Mouse (Mus musculus) ZHBTc4 (cell line): ENCODE data around the gene Nrxn2.

ENCODE experiments used
- DNase-seq: peaks from one replicate; pipeline ENCODE4 v3.0.0-alpha.2; 2011; ENCODE audit warnings: low read depth, low spot score

The Nrxn2 gene

GRCm38 (mm10) chr19:6542367-6543034 lies 124.0 kb downstream of the Nrxn2 start, which contains the start of gene Slc22a12:
Slc22a12 (minus strand) TSS chr19:6543032.
- DNase-seq, result no peak

GRCm38 (mm10) chr19:6543035-6543383 lies 124.5 kb downstream of the Nrxn2 start:
- DNase-seq, result no peak

GRCm38 (mm10) chr19:6543518-6543917 lies 125.0 kb downstream of the Nrxn2 start:
- DNase-seq, result no peak

- DNase-seq, result no peak
Observed at GRCm38 (mm10) chr19:6544712-6545111, 126.2 kb downstream of the Nrxn2 start.

GRCm38 (mm10) chr19:6545481-6545880 lies 127.0 kb downstream of the Nrxn2 start:
- no peak for DNase-seq

- DNase-seq, result no peak
Observed at GRCm38 (mm10) chr19:6546096-6546495, 127.6 kb downstream of the Nrxn2 start.

- DNase-seq, result no peak
Observed at GRCm38 (mm10) chr19:6547801-6548200, 129.3 kb downstream of the Nrxn2 start.

- no peak for DNase-seq
Observed at GRCm38 (mm10) chr19:6548431-6549410, 130.2 kb downstream of the Nrxn2 start.

GRCm38 (mm10) chr19:6549566-6549965 lies 131.0 kb downstream of the Nrxn2 start:
- no peak for DNase-seq

GRCm38 (mm10) chr19:6551215-6551614 lies 132.7 kb downstream of the Nrxn2 start:
- no peak for DNase-seq

- DNase-seq, result peak; percentile 77
Observed at GRCm38 (mm10) chr19:6552302-6553028, 133.9 kb downstream of the Nrxn2 start.

- DNase-seq, result no peak
Observed at GRCm38 (mm10) chr19:6553174-6553573, 134.6 kb downstream of the Nrxn2 start.

- no peak for DNase-seq
Observed at GRCm38 (mm10) chr19:6553819-6554582, 135.5 kb downstream of the Nrxn2 start.

- no peak for DNase-seq
Observed at GRCm38 (mm10) chr19:6559576-6559975, 141.0 kb downstream of the Nrxn2 start.

GRCm38 (mm10) chr19:6560246-6560815 lies 141.8 kb downstream of the Nrxn2 start:
- DNase-seq, result no peak

- no peak for DNase-seq
Observed at GRCm38 (mm10) chr19:6565136-6565535, 146.6 kb downstream of the Nrxn2 start.

GRCm38 (mm10) chr19:6566450-6566849 lies 147.9 kb downstream of the Nrxn2 start:
- no peak for DNase-seq

GRCm38 (mm10) chr19:6569021-6569420 lies 150.5 kb downstream of the Nrxn2 start:
- no peak for DNase-seq

GRCm38 (mm10) chr19:6569561-6569960 lies 151.0 kb downstream of the Nrxn2 start:
- peak; percentile 71 for DNase-seq

- DNase-seq, result no peak
Observed at GRCm38 (mm10) chr19:6571476-6571875, 152.9 kb downstream of the Nrxn2 start.

- DNase-seq, result no peak
Observed at GRCm38 (mm10) chr19:6572001-6572400, 153.5 kb downstream of the Nrxn2 start.
